Mouse (Mus musculus) heart, embryonic 12.5 days (tissue): ENCODE measurements around the gene Msi2. TPM values are rescaled to one million over a fixed set of nuclear protein-coding genes. Genes with fewer than 3 reads are reported as not detected.

ENCODE experiments used
- ATAC-seq: fragments of 200-750 bp; cut with Nextera tagmentation; 2 replicates; pipeline ENCODE4 v1.8.0; 2017; ENCODE audit warnings: moderate TSS enrichment, moderate library complexity; ENCODE audit not compliant: insufficient number of reproducible peaks, low FRiP score
- H3K27ac ChIP-seq: fragments of 300-500 bp; sonication (generic); 2 replicates; pipeline ENCODE4 v1.5.1; 2016; ENCODE audit warnings: mild to moderate bottlenecking, moderate library complexity; ENCODE audit not compliant: poor library complexity, severe bottlenecking
- H3K27me3 ChIP-seq: fragments of 300-500 bp; sonication (generic); replicated peaks from 2 replicates; pipeline ENCODE4 v1.6.1; 2016; ENCODE audit warnings: mild to moderate bottlenecking, moderate library complexity
- H3K36me3 ChIP-seq: fragments of 300-500 bp; sonication (generic); 2 replicates; pipeline ENCODE4 v1.6.1; 2016; ENCODE audit warnings: mild to moderate bottlenecking, moderate library complexity
- H3K4me1 ChIP-seq: fragments of 300-500 bp; sonication (generic); replicated peaks from 2 replicates; pipeline ENCODE4 v1.6.1; 2016; ENCODE audit warnings: mild to moderate bottlenecking
- H3K4me2 ChIP-seq: fragments of 300-500 bp; sonication (generic); 2 replicates; pipeline ENCODE4 v1.6.1; 2016; ENCODE audit warnings: mild to moderate bottlenecking, moderate library complexity
- H3K4me3 ChIP-seq: fragments of 300-500 bp; sonication (generic); 2 replicates; pipeline ENCODE4 v1.5.1; 2016; ENCODE audit warnings: mild to moderate bottlenecking
- H3K9ac ChIP-seq: fragments of 300-500 bp; sonication (generic); 2 replicates; pipeline ENCODE4 v1.6.1; 2016; ENCODE audit warnings: mild to moderate bottlenecking, moderate library complexity
- H3K9me3 ChIP-seq: fragments of 300-500 bp; sonication (generic); replicated peaks from 2 replicates; pipeline ENCODE4 v1.6.1; 2016; ENCODE audit warnings: mild to moderate bottlenecking, moderate library complexity
- WGBS: fragments of 180-500 bp; shearing (Covaris S2); methylation state at CpG from one replicate; pipeline ENCODE4 v1.1.7; 2016; 5-methylcytosine and 5-hydroxymethylcytosine counted together
- polyA plus RNA-seq: library from polyadenylated mRNA; unstranded; fragments of >200 nt; fragmentation: Nextera tagmentation; extraction: Ambion mirVana; gene quantifications from 2 replicates; pipeline ENCODE4 v1.2.1, GENCODE M21; 2016

Gene Msi2
- polyA plus RNA-seq, 1 experiment from 2014 or later, result 20.5 TPM

GRCm38 (mm10) chr11:88522114-88522513 is 196.2 kb downstream of the Msi2 start:
- peaks cover 73% of the 10 kb centered on the region for H3K4me1 ChIP-seq

GRCm38 (mm10) chr11:88520951-88521730 is 197.2 kb downstream of the Msi2 start:
- Histone ChIP-seq H3K36me3 (0 out of 2 replicates have a peak, but pooled peaks cover 4% of the 10 kb centered on the region), H3K9me3 (no peaks in the 10 kb centered on the region), H3K4me2 (no peak overlapping the region), H3K27ac (peak overlapping the region; percentile 69; the same call in 1 of the 2 replicates), H3K4me1 (peaks cover 73% of the 10 kb centered on the region), H3K9ac (no peak overlapping the region), H3K27me3 (no peaks in the 10 kb centered on the region), H3K4me3 (no peak overlapping the region)
- no peak for ATAC-seq
- 69% methylated on average over 19 of the region's 19 CpGs for WGBS

More at GRCm38 (mm10) chr11:88522114-88522513, 196.2 kb downstream of the Msi2 start:
- Histone ChIP-seq H3K4me3 (no peak overlapping the region), H3K9ac (no peak overlapping the region), H3K36me3 (0 out of 2 replicates have a peak, but pooled peaks cover 4% of the 10 kb centered on the region), H3K27me3 (no peaks in the 10 kb centered on the region), H3K27ac (peak overlapping the region; percentile 69; the same call in 1 of the 2 replicates), H3K9me3 (no peaks in the 10 kb centered on the region), H3K4me2 (no peak overlapping the region)
- ATAC-seq, result no peak
- 32% methylated on average over 5 of the region's 5 CpGs for WGBS

GRCm38 (mm10) chr11:88518361-88518760 is 200.0 kb downstream of the Msi2 start:
- Histone ChIP-seq H3K9me3 (no peaks in the 10 kb centered on the region), H3K27me3 (no peaks in the 10 kb centered on the region), H3K36me3 (peaks cover 4% of the 10 kb centered on the region; the same call in 1 of the 2 replicates), H3K4me2 (no peak overlapping the region), H3K27ac (no peak overlapping the region), H3K4me1 (peaks cover 69% of the 10 kb centered on the region), H3K4me3 (no peak overlapping the region), H3K9ac (no peak overlapping the region)
- 86% methylated on average over 3 of the region's 3 CpGs for WGBS
- ATAC-seq, result no peak

- H3K9ac ChIP-seq, result peak overlapping the region; percentile 48; the same call in 1 of the 2 replicates
- no peak overlapping the region for H3K4me3 ChIP-seq
- WGBS, result 60% methylated on average over 12 of the region's 12 CpGs
- peaks cover 70% of the 10 kb centered on the region for H3K4me1 ChIP-seq
- peak overlapping the region; percentile 84 for H3K27ac ChIP-seq
- H3K9me3 ChIP-seq, result no peaks in the 10 kb centered on the region
- peaks cover 4% of the 10 kb centered on the region; the same call in 1 of the 2 replicates for H3K36me3 ChIP-seq
- no peak overlapping the region for H3K4me2 ChIP-seq
- no peaks in the 10 kb centered on the region for H3K27me3 ChIP-seq
- ATAC-seq, result no peak
Measured at GRCm38 (mm10) chr11:88516596-88517485, 201.5 kb downstream of the Msi2 start.

GRCm38 (mm10) chr11:88515736-88516583 is 202.4 kb downstream of the Msi2 start:
- peaks cover 4% of the 10 kb centered on the region; the same call in 1 of the 2 replicates for H3K36me3 ChIP-seq
- 56% methylated on average over 6 of the region's 6 CpGs for WGBS

GRCm38 (mm10) chr11:88515267-88515666 is 203.0 kb downstream of the Msi2 start:
- ATAC-seq, result no peak
- Histone ChIP-seq H3K9me3 (no peaks in the 10 kb centered on the region), H3K27ac (0 out of 2 replicates have a peak overlapping the region, but pooled peaks have one; percentile 65), H3K4me3 (no peak overlapping the region), H3K9ac (no peak overlapping the region), H3K36me3 (peaks cover 4% of the 10 kb centered on the region; the same call in 1 of the 2 replicates), H3K27me3 (no peaks in the 10 kb centered on the region), H3K4me1 (peaks cover 62% of the 10 kb centered on the region), H3K4me2 (no peak overlapping the region)
- 84% methylated on average over 2 of the region's 2 CpGs for WGBS

More at GRCm38 (mm10) chr11:88515736-88516583, 202.4 kb downstream of the Msi2 start:
- peak overlapping the region; percentile 0; the same call in 1 of the 2 replicates for H3K9ac ChIP-seq
- peaks cover 65% of the 10 kb centered on the region for H3K4me1 ChIP-seq
- no peak overlapping the region for H3K4me2 ChIP-seq
- H3K9me3 ChIP-seq, result no peaks in the 10 kb centered on the region
- H3K4me3 ChIP-seq, result no peak overlapping the region
- ATAC-seq, result peak; percentile 9; the same call in 1 of the 2 replicates
- H3K27me3 ChIP-seq, result no peaks in the 10 kb centered on the region
- peak overlapping the region; percentile 65 for H3K27ac ChIP-seq

DNA sequence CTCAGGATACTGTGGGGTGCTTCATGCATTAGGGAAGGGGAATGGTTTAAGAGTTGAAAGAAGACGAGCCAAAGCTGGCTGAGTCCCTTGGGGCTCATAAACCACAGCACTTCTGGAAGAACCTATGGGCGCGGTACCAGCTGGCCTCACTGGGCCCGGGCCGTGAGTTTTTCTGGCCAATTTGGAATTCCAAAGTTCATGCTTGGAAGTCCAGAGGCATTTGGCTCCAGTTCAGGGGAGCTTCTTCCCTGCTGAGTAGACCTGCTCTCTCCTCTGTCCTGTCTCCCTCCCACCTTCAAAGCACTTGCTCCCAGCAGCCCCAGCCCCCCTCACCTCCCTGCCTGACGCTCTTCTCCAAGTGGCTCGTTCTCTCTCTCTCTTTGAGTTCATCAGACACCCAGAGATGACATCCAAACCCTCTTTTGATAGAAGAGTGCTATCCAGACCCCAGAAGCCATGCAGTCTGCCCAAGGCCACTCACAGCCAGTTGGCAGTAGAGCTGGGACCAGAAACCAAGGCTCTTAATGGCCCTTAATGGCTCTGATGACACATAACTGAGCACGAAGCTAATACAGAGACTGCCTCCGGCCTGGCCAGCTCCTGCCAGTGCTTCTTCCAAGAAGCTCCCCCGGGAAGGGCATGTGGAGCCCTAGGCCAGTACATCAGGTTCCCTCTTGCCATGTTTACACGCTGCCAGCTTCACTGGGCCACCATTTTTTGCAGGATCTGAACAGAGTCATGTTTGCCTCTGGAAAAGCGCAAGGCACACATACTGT is 204.0 kb downstream of the Msi2 start:
- H3K9me3 ChIP-seq, result no peaks in the 10 kb centered on the region
- no peak overlapping the region for H3K4me2 ChIP-seq
- peaks cover 60% of the 10 kb centered on the region for H3K4me1 ChIP-seq
- no peak overlapping the region; the same call in 1 of the 2 replicates for H3K27ac ChIP-seq
- no peak overlapping the region for H3K4me3 ChIP-seq
- H3K9ac ChIP-seq, result no peak overlapping the region
- H3K27me3 ChIP-seq, result no peaks in the 10 kb centered on the region
- ATAC-seq, result no peak
- H3K36me3 ChIP-seq, result peaks cover 4% of the 10 kb centered on the region
- WGBS, result 79% methylated on average over 12 of the region's 12 CpGs

GRCm38 (mm10) chr11:88512580-88512979 is 205.7 kb downstream of the Msi2 start:
- Histone ChIP-seq H3K4me3 (no peak overlapping the region), H3K9me3 (no peaks in the 10 kb centered on the region), H3K36me3 (peaks cover 4% of the 10 kb centered on the region), H3K4me2 (no peak overlapping the region), H3K27me3 (no peaks in the 10 kb centered on the region), H3K27ac (0 out of 2 replicates have a peak overlapping the region, but pooled peaks have one; percentile 5), H3K9ac (no peak overlapping the region), H3K4me1 (peaks cover 71% of the 10 kb centered on the region)
- WGBS, result 40% methylated on average over 4 of the region's 4 CpGs
- no peak for ATAC-seq

GRCm38 (mm10) chr11:88510282-88510850 is 207.9 kb downstream of the Msi2 start:
- ATAC-seq, result no peak
- peaks cover 63% of the 10 kb centered on the region for H3K4me1 ChIP-seq
- no peak overlapping the region for H3K9ac ChIP-seq
- H3K27ac ChIP-seq, result no peak overlapping the region
- H3K9me3 ChIP-seq, result no peaks in the 10 kb centered on the region
- no peaks in the 10 kb centered on the region for H3K27me3 ChIP-seq
- peaks cover 4% of the 10 kb centered on the region for H3K36me3 ChIP-seq
- WGBS, result 83% methylated on average over 8 of the region's 8 CpGs
- no peak overlapping the region for H3K4me2 ChIP-seq
- H3K4me3 ChIP-seq, result no peak overlapping the region
